Mouse (Mus musculus) bone marrow macrophage, adult 2 months (primary cell): ENCODE data around the gene Tut4.

ENCODE experiments used
- CTCF ChIP-seq: IDR thresholded peaks from 2 replicates; pipeline ENCODE4 v1.5.1; 2012; ENCODE audit warnings: low read depth, mild to moderate bottlenecking, low read length, moderate library complexity
- POLR2A ChIP-seq: IDR thresholded peaks from 2 replicates; pipeline ENCODE4 v1.6.1; 2012; ENCODE audit warnings: mild to moderate bottlenecking, low read depth, low read length, borderline replicate concordance

- TF ChIP-seq CTCF (no peak), POLR2A (no peak)
Observed at GRCm38 (mm10) chr4:108434221-108434620, 25.0 kb upstream of the Tut4 start.
